Mouse (Mus musculus): ENCODE results near the gene Trmt61a. TPM values are rescaled to one million over a fixed set of nuclear protein-coding genes. Genes with fewer than 3 reads are reported as not detected.

The Trmt61a gene
- polyA plus RNA-seq, 1 experiment from 2014 or later = 7.0 TPM

DNA sequence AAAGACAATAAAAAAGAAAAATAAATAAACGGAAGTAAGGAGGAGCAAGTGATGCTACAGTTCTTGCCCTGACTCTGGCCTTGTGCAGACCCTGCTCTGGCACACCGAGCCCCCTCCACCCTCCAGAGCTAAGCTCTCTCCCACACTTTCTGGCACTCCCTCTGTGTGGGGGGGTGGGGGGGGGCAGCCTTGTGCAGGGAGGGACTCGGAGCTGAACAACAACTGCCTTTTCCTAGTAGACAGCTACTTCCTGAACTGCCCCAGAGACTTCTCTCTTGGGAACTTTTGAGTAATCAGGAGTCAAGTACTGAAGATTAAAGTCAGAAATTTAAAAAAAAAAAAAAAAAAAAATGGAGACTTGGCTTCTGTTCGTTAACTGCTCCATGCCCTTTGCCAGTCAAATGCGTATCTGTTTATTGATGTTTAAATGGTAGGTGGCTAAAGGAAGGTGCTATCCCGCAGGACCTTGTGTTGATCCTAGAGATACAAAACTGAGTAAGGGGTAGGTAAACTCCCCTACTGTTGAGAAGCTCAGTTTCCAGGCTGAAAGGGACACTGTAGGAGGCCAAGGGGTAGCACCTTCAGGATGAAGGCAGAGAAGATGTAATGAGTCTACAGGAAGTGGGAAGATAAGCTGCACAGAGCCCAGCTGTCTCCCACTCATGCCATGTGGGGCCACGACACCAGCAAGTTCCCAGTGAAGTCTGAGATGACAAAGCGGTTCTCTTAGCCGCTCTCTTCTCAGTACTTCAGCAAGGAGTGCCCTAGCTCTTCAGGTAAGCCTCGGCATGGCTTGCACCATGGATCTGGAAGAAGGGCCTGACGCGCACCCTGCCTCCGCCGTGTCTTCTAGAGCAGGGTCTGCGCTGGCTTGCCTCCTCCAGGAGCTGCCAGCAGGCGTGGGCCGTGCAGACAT is 14.4 kb upstream of the Trmt61a start:
- ATAC-seq (ENCODE audit: low FRiP score, low TSS enrichment) = no peak
- 80% methylated on average over 17 of the region's 17 CpGs for WGBS
- Histone ChIP-seq H3K36me3 (ENCODE audit: control insufficient read depth, insufficient read depth, low read length) (peaks cover 28% of the 10 kb centered on the region), H3K27ac (replicated peaks; ENCODE audit: low read depth, low read length) (no peak overlapping the region), H3K9me3 (ENCODE audit: control insufficient read depth, low read length) (no peaks in the 10 kb centered on the region), H3K27me3 (ENCODE audit: control insufficient read depth, insufficient read depth, low read length) (no peaks in the 10 kb centered on the region), H3K4me2 (ENCODE audit: low read length) (no peak overlapping the region), H3K4me3 (replicated peaks; ENCODE audit: low read depth, low read length) (no peak overlapping the region), H3K9ac (replicated peaks; ENCODE audit: low read length) (no peak overlapping the region), H3K4me1 (ENCODE audit: control insufficient read depth, insufficient read depth, low read length) (peaks cover 4% of the 10 kb centered on the region)
- DNase-seq = no peak

DNA sequence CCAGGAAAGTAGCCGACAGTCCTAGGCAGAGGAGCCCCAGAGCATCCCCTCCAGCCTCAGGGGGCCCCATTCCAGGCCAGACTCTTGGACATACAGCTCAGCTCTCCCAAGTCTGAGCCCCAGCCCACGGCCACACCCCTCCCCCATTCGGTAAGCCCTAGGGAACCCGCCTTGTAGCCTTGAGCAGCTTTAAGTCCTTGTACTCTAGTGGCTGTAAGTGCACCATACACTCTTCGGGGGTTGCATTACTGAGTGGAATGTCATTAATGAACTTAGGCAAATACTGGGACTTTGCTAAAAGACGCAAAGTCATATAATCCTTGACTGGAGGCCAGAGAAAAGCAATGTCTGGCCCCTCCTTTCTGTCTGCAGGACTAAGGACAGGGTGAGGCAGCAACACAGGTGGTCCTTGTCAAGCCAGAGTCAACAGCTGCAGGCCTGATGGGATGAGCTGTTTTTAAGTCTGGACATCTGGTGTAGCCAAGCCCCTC is 13.7 kb upstream of the Trmt61a start:
- H3K9ac ChIP-seq (replicated peaks; ENCODE audit: low read length) = no peak overlapping the region
- no peaks in the 10 kb centered on the region for H3K9me3 ChIP-seq (ENCODE audit: control insufficient read depth, low read length)
- WGBS = 40% methylated on average over 6 of the region's 6 CpGs

DNA sequence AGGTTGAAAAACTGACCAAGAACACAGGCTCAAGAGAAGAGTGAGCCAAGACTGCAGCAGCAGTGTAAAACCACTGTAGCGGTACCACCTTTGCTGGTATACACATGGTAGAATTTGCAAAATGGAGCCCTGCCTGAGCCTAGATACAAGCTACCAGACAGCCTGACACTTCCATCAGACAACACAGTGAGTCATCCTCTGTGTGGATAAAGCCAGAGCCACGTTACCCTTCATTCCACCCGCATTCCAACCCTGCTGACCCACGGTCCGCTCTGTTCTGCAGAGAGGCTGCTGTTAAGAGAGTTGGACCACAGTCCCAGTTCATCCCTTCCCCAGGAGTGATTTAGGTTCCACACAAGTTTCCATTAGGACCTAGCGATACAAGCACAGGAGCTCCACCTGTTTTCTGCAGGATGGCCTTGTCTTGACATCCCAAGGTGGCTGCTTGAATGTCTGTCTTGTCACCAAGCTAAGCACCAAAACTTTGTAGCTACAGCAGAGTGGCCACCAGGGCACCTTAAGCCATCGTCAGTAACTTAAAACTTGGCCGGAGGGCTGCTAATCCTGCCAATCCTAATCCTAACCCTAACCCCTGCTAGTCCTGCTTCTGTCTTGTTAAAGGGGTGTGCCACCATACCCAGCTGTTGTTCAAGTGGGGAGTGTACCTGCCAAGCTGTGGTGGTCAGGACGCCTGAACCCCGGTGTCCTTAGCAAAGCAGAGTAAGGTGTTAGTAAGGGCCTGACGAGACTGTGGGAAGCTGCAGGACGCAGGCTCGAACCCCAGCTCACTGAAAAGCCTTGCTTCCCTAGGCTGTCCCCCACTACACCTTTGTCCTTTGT is 12.6 kb upstream of the Trmt61a start:
- Histone ChIP-seq H3K4me3 (replicated peaks; ENCODE audit: low read depth, low read length) (no peak overlapping the region), H3K9me3 (ENCODE audit: control insufficient read depth, low read length) (no peaks in the 10 kb centered on the region), H3K4me1 (ENCODE audit: control insufficient read depth, insufficient read depth, low read length) (peaks cover 16% of the 10 kb centered on the region), H3K9ac (replicated peaks; ENCODE audit: low read length) (no peak overlapping the region), H3K4me2 (ENCODE audit: low read length) (no peak overlapping the region), H3K27ac (replicated peaks; ENCODE audit: low read depth, low read length) (peak overlapping the region; percentile 32; the same call in 1 of the 2 replicates), H3K36me3 (ENCODE audit: control insufficient read depth, insufficient read depth, low read length) (peaks cover 43% of the 10 kb centered on the region), H3K27me3 (ENCODE audit: control insufficient read depth, insufficient read depth, low read length) (no peaks in the 10 kb centered on the region)
- ATAC-seq (ENCODE audit: low FRiP score, low TSS enrichment) (no peak), DNase-seq (no peak)
- 82% methylated on average over 13 of the region's 13 CpGs for WGBS

More for the DNA sequence above, 13.7 kb upstream of the Trmt61a start:
- Histone ChIP-seq H3K27ac (replicated peaks; ENCODE audit: low read depth, low read length) (no peak overlapping the region), H3K27me3 (ENCODE audit: control insufficient read depth, insufficient read depth, low read length) (no peaks in the 10 kb centered on the region), H3K4me3 (replicated peaks; ENCODE audit: low read depth, low read length) (no peak overlapping the region), H3K4me1 (ENCODE audit: control insufficient read depth, insufficient read depth, low read length) (peaks cover 11% of the 10 kb centered on the region), H3K4me2 (ENCODE audit: low read length) (no peak overlapping the region), H3K36me3 (ENCODE audit: control insufficient read depth, insufficient read depth, low read length) (peaks cover 34% of the 10 kb centered on the region)
- ATAC-seq (ENCODE audit: low FRiP score, low TSS enrichment) (no peak), DNase-seq (peak; percentile 19)

DNA sequence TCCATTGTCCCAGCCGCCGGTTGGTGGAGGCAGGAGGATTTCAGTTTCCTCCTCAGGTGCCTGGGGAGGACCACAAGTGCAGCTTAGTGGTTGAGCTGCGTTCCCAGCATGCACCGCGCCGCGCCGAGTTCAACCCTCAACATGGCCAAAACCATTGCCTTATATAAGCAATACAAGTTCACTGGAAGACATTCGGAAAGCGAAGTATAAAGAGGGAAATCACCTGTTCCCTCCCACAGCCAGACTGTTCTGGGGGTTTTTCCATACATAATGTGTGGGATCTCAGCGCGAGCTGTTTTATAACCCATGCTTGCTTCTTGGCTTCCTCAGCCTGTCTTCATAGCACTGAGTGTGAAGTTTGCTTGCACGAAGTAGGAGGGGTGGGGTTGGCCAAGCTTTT is 11.5 kb upstream of the Trmt61a start:
- 79% methylated on average over 13 of the region's 13 CpGs for WGBS
- peaks cover 48% of the 10 kb centered on the region for H3K36me3 ChIP-seq (ENCODE audit: control insufficient read depth, insufficient read depth, low read length)
- no peak overlapping the region for H3K4me2 ChIP-seq (ENCODE audit: low read length)
- no peak overlapping the region for H3K4me3 ChIP-seq (replicated peaks; ENCODE audit: low read depth, low read length)
- DNase-seq (no peak), ATAC-seq (ENCODE audit: low FRiP score, low TSS enrichment) (no peak)
- H3K9ac ChIP-seq (replicated peaks; ENCODE audit: low read length) = no peak overlapping the region
- no peaks in the 10 kb centered on the region for H3K9me3 ChIP-seq (ENCODE audit: control insufficient read depth, low read length)
- H3K27ac ChIP-seq (replicated peaks; ENCODE audit: low read depth, low read length) = no peak overlapping the region
- peaks cover 19% of the 10 kb centered on the region for H3K4me1 ChIP-seq (ENCODE audit: control insufficient read depth, insufficient read depth, low read length)
- no peaks in the 10 kb centered on the region for H3K27me3 ChIP-seq (ENCODE audit: control insufficient read depth, insufficient read depth, low read length)

DNA sequence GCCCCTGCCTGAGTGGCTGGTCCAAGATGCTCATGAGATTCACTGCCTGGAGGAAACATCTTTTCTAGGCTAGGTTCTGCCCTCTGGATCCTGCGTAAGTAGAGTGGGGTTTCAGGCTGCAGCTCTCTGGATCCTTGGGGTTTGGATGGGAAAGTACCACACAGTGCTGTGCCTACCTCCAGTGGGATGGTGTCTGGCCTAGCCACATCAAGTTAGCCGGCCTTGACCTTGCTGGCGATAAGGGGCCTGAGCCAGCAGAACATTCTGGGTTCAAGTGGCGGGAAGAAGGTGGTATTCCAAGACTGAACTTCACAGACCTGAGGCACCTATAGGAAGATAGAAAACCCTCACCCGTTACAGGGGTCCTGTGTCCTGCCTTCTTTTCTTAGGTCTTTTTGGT is 10.5 kb upstream of the Trmt61a start:
- H3K9me3 ChIP-seq (ENCODE audit: control insufficient read depth, low read length) = no peaks in the 10 kb centered on the region
- peaks cover 20% of the 10 kb centered on the region for H3K4me1 ChIP-seq (ENCODE audit: control insufficient read depth, insufficient read depth, low read length)
- no peak for DNase-seq
- no peaks in the 10 kb centered on the region for H3K27me3 ChIP-seq (ENCODE audit: control insufficient read depth, insufficient read depth, low read length)
- no peak for ATAC-seq (ENCODE audit: low FRiP score, low TSS enrichment)
- no peak overlapping the region for H3K4me3 ChIP-seq (replicated peaks; ENCODE audit: low read depth, low read length)
- H3K4me2 ChIP-seq (ENCODE audit: low read length) = no peak overlapping the region
- peaks cover 48% of the 10 kb centered on the region for H3K36me3 ChIP-seq (ENCODE audit: control insufficient read depth, insufficient read depth, low read length)
- H3K27ac ChIP-seq (replicated peaks; ENCODE audit: low read depth, low read length) = 0 out of 2 replicates have a peak overlapping the region, but pooled peaks have one; percentile 5
- no peak overlapping the region for H3K9ac ChIP-seq (replicated peaks; ENCODE audit: low read length)
- 91% methylated on average over 5 of the region's 5 CpGs for WGBS

DNA sequence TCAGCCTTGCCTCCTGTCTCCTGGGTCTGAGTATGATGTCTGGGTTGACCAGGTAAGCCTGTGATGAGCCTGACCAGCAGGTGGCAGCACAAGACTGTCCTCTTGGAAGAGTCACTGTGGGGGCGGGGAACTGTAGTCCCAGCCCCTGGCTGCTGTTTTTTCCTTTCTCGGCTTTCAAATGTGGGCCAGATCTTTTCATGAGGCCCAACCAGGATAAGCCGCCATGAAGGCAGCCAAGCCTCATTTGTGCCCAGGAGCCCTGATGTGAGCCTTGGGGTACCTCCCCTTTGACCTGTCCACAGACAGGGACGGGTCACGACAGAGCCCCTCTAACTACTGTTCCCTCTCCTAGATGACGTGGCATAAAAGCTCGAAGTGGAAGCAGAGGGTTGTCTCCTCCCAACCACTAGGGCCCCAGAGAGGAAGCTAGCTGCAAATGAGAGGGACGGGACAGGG is 9.4 kb upstream of the Trmt61a start:
- H3K4me3 ChIP-seq (replicated peaks; ENCODE audit: low read depth, low read length) = peak overlapping the region; percentile 88
- H3K9ac ChIP-seq (replicated peaks; ENCODE audit: low read length) = peak overlapping the region; percentile 95; the same call in 1 of the 2 replicates
- ATAC-seq (ENCODE audit: low FRiP score, low TSS enrichment) (peak; percentile 57), DNase-seq (peak; percentile 98)
- H3K4me2 ChIP-seq (ENCODE audit: low read length) = peak overlapping the region; percentile 96
- H3K36me3 ChIP-seq (ENCODE audit: control insufficient read depth, insufficient read depth, low read length) = peaks cover 48% of the 10 kb centered on the region
- no peaks in the 10 kb centered on the region; the same call in 1 of the 2 replicates for H3K27me3 ChIP-seq (ENCODE audit: control insufficient read depth, insufficient read depth, low read length)
- H3K4me1 ChIP-seq (ENCODE audit: control insufficient read depth, insufficient read depth, low read length) = peaks cover 26% of the 10 kb centered on the region
- no peaks in the 10 kb centered on the region for H3K9me3 ChIP-seq (ENCODE audit: control insufficient read depth, low read length)
- WGBS = under 1% methylated on average over 8 of the region's 8 CpGs
- H3K27ac ChIP-seq (replicated peaks; ENCODE audit: low read depth, low read length) = peak overlapping the region; percentile 74

DNA sequence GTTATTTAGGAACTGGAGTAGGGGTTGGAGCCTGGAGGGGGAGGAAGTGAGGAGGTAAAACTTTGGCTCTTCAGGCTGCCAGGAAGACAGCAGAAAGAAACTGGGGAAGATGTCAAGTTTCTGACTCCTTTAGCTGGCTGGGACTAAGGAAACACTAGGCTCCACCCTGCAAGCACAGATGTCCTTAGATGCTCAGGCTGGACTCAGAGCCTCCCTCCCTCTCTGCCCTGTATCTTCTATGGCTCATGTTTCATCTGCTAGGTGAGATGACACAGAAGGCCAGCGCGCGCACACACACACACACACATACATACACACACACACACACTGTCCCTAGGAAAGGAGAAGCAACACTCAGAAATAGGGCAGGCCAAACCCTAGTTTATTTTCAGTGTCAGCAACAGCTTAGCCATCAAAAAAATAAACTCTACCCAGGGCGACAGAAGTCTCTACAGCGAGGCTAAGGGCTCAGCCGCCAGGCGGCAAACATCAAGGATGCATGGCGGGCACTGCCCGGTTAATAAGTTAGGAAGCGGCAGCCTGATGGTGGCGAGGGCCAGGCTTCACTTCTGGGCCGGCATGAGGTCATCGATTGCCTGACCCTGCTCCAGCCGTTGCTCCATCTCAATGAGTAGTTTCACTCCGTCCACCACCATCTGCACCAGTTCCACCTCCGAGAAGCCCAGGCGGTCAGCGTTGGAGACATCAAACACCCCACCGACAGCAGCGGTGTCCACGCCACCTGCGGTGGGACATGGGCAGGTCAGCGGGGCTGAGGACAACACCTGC is 8.7 kb upstream of the Trmt61a start:
- H3K4me2 ChIP-seq (ENCODE audit: low read length) = peak overlapping the region; percentile 96
- H3K4me1 ChIP-seq (ENCODE audit: control insufficient read depth, insufficient read depth, low read length) = peaks cover 23% of the 10 kb centered on the region
- H3K4me3 ChIP-seq (replicated peaks; ENCODE audit: low read depth, low read length) = peak overlapping the region; percentile 88
- ATAC-seq (ENCODE audit: low FRiP score, low TSS enrichment) (no peak), DNase-seq (peak; percentile 33)
- peaks cover 48% of the 10 kb centered on the region for H3K36me3 ChIP-seq (ENCODE audit: control insufficient read depth, insufficient read depth, low read length)
- no peaks in the 10 kb centered on the region; the same call in 1 of the 2 replicates for H3K27me3 ChIP-seq (ENCODE audit: control insufficient read depth, insufficient read depth, low read length)
- no peaks in the 10 kb centered on the region for H3K9me3 ChIP-seq (ENCODE audit: control insufficient read depth, low read length)
- H3K27ac ChIP-seq (replicated peaks; ENCODE audit: low read depth, low read length) = peak overlapping the region; percentile 74
- WGBS = 42% methylated on average over 23 of the region's 23 CpGs
- H3K9ac ChIP-seq (replicated peaks; ENCODE audit: low read length) = peak overlapping the region; percentile 95; the same call in 1 of the 2 replicates

DNA sequence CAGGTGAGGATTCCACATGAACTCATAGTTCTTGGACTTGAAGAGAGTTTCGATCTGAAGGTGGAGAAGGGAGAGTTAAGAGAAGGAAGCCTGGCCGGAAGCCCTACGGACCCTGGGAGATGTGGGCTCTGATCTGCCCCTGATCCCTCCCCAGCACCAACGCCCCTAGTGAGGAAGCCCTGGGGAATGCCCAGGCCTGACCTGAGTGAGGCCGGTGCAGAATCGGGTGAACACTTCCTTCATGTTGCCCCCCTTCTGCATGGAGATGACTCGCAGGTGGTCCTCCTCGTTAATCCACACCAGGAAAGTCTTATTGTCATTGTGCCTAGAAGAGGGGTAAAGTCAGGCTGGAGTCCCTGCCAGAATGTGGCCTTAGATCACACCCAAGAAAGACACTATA is 7.9 kb upstream of the Trmt61a start:
- Histone ChIP-seq H3K4me3 (replicated peaks; ENCODE audit: low read depth, low read length) (peak overlapping the region; percentile 88), H3K4me1 (ENCODE audit: control insufficient read depth, insufficient read depth, low read length) (peaks cover 23% of the 10 kb centered on the region), H3K4me2 (ENCODE audit: low read length) (peak overlapping the region; percentile 96), H3K9me3 (ENCODE audit: control insufficient read depth, low read length) (no peaks in the 10 kb centered on the region), H3K27ac (replicated peaks; ENCODE audit: low read depth, low read length) (peak overlapping the region; percentile 94; the same call in 1 of the 2 replicates), H3K27me3 (ENCODE audit: control insufficient read depth, insufficient read depth, low read length) (no peaks in the 10 kb centered on the region; the same call in 1 of the 2 replicates), H3K36me3 (ENCODE audit: control insufficient read depth, insufficient read depth, low read length) (peaks cover 44% of the 10 kb centered on the region), H3K9ac (replicated peaks; ENCODE audit: low read length) (peak overlapping the region; percentile 95)
- 31% methylated on average over 8 of the region's 8 CpGs for WGBS
- ATAC-seq (ENCODE audit: low FRiP score, low TSS enrichment) (no peak), DNase-seq (no peak)

All from midbrain, embryonic 14.5 days (tissue).